Mouse (Mus musculus) embryonic facial prominence, embryonic 12.5 days (tissue): ENCODE data around the gene Sec63. TPM values are rescaled to one million over a fixed set of nuclear protein-coding genes. Genes with fewer than 3 reads are reported as not detected.

Experiments
- ATAC-seq: fragments of 200-750 bp; cut with Nextera tagmentation; 2 replicates; pipeline ENCODE4 v1.8.0; 2017; ENCODE audit not compliant: insufficient number of reproducible peaks, insufficient read depth, low FRiP score, low TSS enrichment
- H3K27ac ChIP-seq: fragments of 300-500 bp; sonication (generic); 2 replicates; pipeline ENCODE4 v1.5.1; 2016; ENCODE audit warnings: mild to moderate bottlenecking
- H3K27me3 ChIP-seq: fragments of 300-500 bp; sonication (generic); 2 replicates; pipeline ENCODE4 v1.6.1; 2016; ENCODE audit warnings: mild to moderate bottlenecking, moderate library complexity
- H3K36me3 ChIP-seq: fragments of 300-500 bp; sonication (generic); 2 replicates; pipeline ENCODE4 v1.6.1; 2016; ENCODE audit warnings: mild to moderate bottlenecking
- H3K4me1 ChIP-seq: fragments of 300-500 bp; sonication (generic); 2 replicates; pipeline ENCODE4 v1.6.1; 2016
- H3K4me2 ChIP-seq: fragments of 300-500 bp; sonication (generic); replicated peaks from 2 replicates; pipeline ENCODE4 v1.6.1; 2016; ENCODE audit warnings: mild to moderate bottlenecking, moderate library complexity
- H3K4me3 ChIP-seq: fragments of 300-500 bp; sonication (generic); 2 replicates; pipeline ENCODE4 v1.5.1; 2016; ENCODE audit warnings: mild to moderate bottlenecking
- H3K9ac ChIP-seq: fragments of 300-500 bp; sonication (generic); 2 replicates; pipeline ENCODE4 v1.6.1; 2016; ENCODE audit warnings: mild to moderate bottlenecking, moderate library complexity
- H3K9me3 ChIP-seq: fragments of 300-500 bp; sonication (generic); 2 replicates; pipeline ENCODE4 v1.6.1; 2016; ENCODE audit warnings: mild to moderate bottlenecking, moderate library complexity
- WGBS: fragments of 180-500 bp; shearing (Covaris S2); methylation state at CpG from one replicate; pipeline ENCODE4 v1.1.7; 2016; 5-methylcytosine and 5-hydroxymethylcytosine counted together
- polyA plus RNA-seq: library from polyadenylated mRNA; unstranded; fragments of >200 nt; fragmentation: Nextera tagmentation; extraction: Ambion mirVana; gene quantifications from 2 replicates; pipeline ENCODE4 v1.2.1, GENCODE M21; 2016

The Sec63 gene
- polyA plus RNA-seq, 1 experiment from 2014 or later = 30.8 TPM

DNA sequence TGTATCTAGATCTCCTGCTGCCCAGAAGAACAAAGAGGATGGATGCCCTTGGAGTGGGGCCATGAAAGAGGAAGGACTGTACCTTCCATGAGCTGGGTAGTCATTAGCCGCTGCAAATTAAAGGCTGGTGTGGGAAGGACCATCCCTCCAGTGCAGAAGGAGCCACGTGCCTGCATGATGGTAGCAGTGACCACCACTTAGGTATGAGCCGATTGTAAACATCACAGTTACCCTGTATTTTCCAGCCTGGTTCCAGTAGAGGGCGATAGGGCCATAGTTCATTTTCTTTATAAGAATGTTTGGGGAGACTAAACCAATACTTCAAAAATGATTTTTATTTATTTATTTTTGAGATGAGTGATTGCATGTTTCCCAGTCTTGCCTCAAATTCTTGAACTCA lies 71.4 kb downstream of the Sec63 start:
- Histone ChIP-seq H3K4me3 (no peak overlapping the region), H3K4me2 (no peak overlapping the region), H3K36me3 (peaks cover 53% of the 10 kb centered on the region), H3K27ac (no peak overlapping the region), H3K9ac (no peak overlapping the region), H3K9me3 (no peaks in the 10 kb centered on the region), H3K27me3 (no peaks in the 10 kb centered on the region), H3K4me1 (no peaks in the 10 kb centered on the region)
- 56% methylated on average over 4 of the region's 4 CpGs for WGBS
- no peak for ATAC-seq

DNA sequence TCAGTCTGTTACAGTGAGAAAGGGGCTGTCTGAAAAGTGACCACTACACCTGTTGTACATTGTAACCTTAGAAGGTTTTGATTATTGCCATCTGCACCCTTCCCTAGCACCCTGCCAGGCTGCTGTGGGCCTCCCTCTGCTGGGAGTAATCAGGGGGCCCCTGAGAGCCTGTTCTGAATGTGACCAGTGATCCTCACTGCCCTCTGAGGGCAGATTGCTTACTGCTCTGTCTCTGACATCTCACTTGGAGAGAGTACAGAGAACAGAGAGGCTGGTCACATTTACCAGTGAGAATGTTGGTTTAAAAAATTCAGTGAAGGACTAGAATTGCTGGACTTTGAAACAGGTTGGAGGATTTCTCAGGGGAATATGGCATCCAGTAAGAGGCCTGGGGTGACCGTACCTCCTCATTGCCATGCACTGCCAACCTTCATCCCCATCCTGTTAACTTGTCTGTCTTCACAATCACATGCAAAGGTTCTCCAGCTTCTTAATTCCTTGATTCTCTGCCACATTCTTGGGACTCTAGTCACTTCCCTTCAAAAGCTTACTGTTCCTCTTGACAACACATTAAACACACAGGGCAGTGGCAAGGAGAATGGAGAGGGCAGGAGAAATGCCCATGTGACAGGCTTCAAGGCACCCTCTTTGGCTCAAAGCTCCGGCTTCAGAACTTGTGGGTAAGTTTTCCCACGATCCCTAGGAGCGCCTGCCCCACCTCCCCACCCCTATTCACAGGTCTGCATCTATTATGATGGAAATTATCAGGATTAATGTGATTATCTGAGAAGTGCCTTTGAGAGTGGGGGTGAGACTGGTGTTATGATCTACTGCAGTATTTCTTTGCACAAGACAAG lies 72.8 kb downstream of the Sec63 start:
- Histone ChIP-seq H3K36me3 (peaks cover 46% of the 10 kb centered on the region), H3K27ac (peak overlapping the region; percentile 1; the same call in 1 of the 2 replicates), H3K9ac (no peak overlapping the region), H3K4me2 (no peak overlapping the region), H3K4me1 (no peaks in the 10 kb centered on the region), H3K9me3 (no peaks in the 10 kb centered on the region), H3K4me3 (no peak overlapping the region), H3K27me3 (no peaks in the 10 kb centered on the region)
- WGBS = 78% methylated on average over 4 of the region's 4 CpGs
- no peak for ATAC-seq

DNA sequence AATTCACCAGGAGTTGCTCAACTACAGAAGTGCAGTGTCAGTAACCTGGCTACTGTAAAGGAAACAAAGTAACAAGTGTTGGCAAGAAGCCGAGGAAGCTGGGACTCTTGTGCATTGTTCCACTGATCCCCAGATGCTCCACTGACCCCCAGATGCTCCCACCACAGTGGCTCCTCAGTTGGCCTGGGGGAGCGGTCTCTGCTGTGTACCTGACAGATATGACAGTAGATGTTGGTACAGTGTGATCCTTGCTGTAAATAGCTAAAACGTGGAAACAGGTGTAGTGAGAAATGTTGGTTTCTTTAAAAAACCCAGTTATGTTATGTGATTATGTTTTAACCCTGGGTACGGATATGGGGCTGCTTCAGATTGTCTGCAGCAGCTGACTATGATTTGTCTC lies 76.8 kb downstream of the Sec63 start:
- WGBS = 82% methylated on average over 4 of the region's 4 CpGs
- H3K9me3 ChIP-seq = no peaks in the 10 kb centered on the region
- H3K9ac ChIP-seq = no peak overlapping the region
- no peak overlapping the region for H3K27ac ChIP-seq
- H3K4me1 ChIP-seq = no peaks in the 10 kb centered on the region
- H3K27me3 ChIP-seq = no peaks in the 10 kb centered on the region
- no peak for ATAC-seq
- no peak overlapping the region for H3K4me3 ChIP-seq
- H3K4me2 ChIP-seq = no peak overlapping the region
- H3K36me3 ChIP-seq = peaks cover 25% of the 10 kb centered on the region

DNA sequence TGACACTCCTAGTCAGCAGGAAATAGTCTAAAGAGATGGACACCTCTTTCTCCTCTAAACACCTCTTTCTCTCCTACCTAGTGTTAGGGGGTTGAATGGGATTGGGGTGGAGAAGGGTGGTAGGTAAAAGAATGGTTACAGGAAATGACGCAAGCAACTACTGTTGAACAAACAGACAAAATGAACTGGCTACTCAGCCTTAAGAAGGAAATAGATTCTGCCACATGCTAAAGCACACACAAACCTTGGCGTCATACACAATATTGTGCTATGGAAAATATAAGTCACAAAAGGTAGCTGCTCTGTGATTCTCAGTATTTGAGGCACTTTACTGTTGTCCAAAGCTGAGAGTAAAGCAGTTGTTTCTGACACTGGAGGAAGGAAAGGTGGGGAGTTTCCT lies 77.4 kb downstream of the Sec63 start:
- 95% methylated on average over 2 of the region's 2 CpGs for WGBS
- H3K27me3 ChIP-seq = no peaks in the 10 kb centered on the region
- H3K9me3 ChIP-seq = no peaks in the 10 kb centered on the region
- no peak for ATAC-seq
- no peaks in the 10 kb centered on the region for H3K4me1 ChIP-seq
- peaks cover 20% of the 10 kb centered on the region for H3K36me3 ChIP-seq
- no peak overlapping the region for H3K27ac ChIP-seq
- H3K9ac ChIP-seq = no peak overlapping the region
- no peak overlapping the region for H3K4me3 ChIP-seq
- H3K4me2 ChIP-seq = no peak overlapping the region

DNA sequence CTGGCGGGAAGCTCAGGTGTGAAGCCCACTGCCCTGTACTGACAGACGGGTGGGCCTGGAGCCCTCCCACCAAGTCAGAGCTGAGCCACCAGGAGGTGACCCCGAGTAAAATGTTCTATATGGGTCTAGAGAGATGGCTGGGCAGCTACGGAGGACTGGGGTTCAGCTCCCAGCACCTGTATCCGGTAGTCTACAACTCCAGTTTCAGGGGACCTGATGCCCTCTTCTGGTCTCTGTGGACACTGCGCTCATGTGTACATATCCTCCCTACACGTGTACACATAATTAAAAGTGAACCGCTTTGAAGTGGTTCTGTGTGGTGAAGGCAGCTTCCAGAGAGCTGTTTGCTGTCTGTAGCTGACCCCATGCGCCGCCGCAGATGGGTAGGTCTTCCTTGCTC lies 78.7 kb downstream of the Sec63 start:
- peaks cover 10% of the 10 kb centered on the region; the same call in 1 of the 2 replicates for H3K36me3 ChIP-seq
- 96% methylated on average over 11 of the region's 11 CpGs for whole genome bisulfite sequencing
- H3K4me3 ChIP-seq = no peak overlapping the region
- H3K4me1 ChIP-seq = no peaks in the 10 kb centered on the region
- no peak for ATAC-seq
- H3K9me3 ChIP-seq = no peaks in the 10 kb centered on the region
- no peak overlapping the region for H3K9ac ChIP-seq
- no peak overlapping the region for H3K27ac ChIP-seq
- no peaks in the 10 kb centered on the region for H3K27me3 ChIP-seq
- no peak overlapping the region for H3K4me2 ChIP-seq

DNA sequence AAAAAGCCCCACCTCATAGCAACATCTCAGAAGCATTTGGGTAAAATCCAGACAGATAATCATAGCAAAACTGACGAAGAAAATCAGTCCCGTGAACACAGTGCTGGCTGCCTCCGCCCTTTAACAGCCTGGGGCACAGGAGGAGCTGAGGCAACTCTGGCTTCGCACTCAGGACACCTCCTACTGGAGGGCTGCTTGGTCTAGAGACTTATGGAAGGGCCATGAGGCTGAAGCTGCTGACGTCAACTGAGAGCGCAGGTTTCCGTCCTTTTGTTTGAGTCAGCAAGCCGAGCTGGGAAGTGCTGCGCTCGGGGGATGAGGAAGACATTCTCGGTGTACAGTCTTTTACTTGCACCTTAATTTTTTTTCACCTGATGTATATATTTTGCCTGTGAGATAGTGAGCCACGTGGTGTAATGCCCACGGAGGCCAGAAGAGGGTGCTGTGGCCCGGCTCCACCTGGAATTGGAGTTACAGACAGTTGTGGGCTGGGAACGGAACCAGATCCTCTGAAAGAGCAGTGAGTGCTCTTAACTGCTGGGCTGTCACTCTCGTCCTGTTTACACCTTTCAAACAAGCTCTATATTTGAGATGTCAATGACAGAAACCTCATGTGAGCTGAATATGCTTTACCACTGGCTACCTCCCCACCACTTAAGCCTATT lies 80.4 kb downstream of the Sec63 start:
- Histone ChIP-seq H3K4me2 (no peak overlapping the region), H3K27ac (no peak overlapping the region), H3K36me3 (peaks cover 10% of the 10 kb centered on the region; the same call in 1 of the 2 replicates), H3K9ac (no peak overlapping the region), H3K27me3 (no peaks in the 10 kb centered on the region), H3K9me3 (no peaks in the 10 kb centered on the region), H3K4me1 (no peaks in the 10 kb centered on the region), H3K4me3 (no peak overlapping the region)
- 58% methylated on average over 16 of the region's 16 CpGs for WGBS
- ATAC-seq = no peak

DNA sequence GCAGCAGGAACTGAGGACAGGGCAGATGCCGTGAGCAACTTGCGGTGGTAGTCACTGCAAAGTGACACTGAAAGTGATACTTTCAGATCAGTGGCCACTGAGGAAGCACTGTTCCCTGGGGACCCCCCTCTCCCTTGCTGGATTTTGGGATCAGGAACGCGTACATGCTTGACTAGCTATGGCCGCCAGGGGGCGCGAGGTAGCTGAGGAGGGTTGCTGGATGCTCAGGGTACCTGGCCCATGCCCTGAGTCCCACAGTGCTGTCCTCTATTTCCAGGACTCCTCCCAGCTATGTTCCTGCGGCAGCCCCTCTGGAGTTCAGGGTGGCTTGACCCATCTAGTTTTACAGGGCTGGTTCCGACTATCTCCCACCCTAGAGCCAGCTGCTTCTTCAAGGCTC lies 81.1 kb downstream of the Sec63 start:
- no peaks in the 10 kb centered on the region for H3K4me1 ChIP-seq
- H3K27ac ChIP-seq = no peak overlapping the region
- WGBS = 12% methylated on average over 9 of the region's 9 CpGs
- H3K4me2 ChIP-seq = no peak overlapping the region
- no peak for ATAC-seq
- H3K4me3 ChIP-seq = no peak overlapping the region
- no peak overlapping the region for H3K9ac ChIP-seq
- no peaks in the 10 kb centered on the region for H3K9me3 ChIP-seq
- no peaks in the 10 kb centered on the region for H3K27me3 ChIP-seq
- peaks cover 4% of the 10 kb centered on the region; the same call in 1 of the 2 replicates for H3K36me3 ChIP-seq

DNA sequence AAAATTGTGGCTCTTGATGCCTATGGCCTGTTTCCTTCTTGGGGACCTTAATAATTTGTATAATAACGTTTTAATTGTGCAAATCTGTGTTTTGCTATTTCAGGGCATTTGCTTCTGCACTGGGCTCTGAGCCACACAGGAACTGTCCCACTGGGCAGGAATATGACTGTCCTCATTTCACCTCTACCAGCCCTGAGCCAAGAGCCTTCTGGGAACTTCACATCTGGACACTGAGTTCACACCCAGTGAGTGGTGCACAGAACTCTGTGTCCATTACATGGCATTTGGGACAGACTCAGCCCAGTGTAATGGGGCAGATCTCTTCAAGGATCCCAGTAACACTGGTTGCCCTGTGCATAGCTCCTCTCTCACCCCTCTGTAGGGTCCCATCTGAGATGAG lies 82.1 kb downstream of the Sec63 start:
- no peak overlapping the region for H3K9ac ChIP-seq
- no peaks in the 10 kb centered on the region for H3K27me3 ChIP-seq
- 83% methylated on average over 1 of the region's 1 CpGs for WGBS
- no peak overlapping the region for H3K4me2 ChIP-seq
- H3K27ac ChIP-seq = no peak overlapping the region
- no peaks in the 10 kb centered on the region for H3K36me3 ChIP-seq
- no peaks in the 10 kb centered on the region for H3K9me3 ChIP-seq
- ATAC-seq = no peak
- no peaks in the 10 kb centered on the region for H3K4me1 ChIP-seq
- H3K4me3 ChIP-seq = no peak overlapping the region

DNA sequence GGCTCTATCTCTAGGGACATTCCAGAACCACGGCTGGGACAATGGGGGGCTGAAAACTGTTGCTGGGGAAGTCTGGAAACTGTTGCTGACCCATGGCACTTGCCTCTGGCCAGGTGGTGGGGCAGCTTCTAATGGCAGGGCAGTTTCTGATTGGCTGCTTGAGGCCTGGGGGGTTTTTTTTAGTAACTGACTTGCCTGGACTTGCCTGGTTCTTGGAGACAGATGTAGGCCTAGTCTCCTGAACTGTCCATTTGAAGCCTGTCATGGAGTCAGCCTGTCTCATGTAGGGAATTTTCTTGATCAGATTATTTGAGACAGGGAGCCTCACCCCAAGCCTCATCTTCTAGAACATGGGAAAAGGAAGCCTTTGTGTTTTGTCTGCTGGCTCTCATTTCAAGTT lies 84.2 kb downstream of the Sec63 start:
- no peaks in the 10 kb centered on the region for H3K9me3 ChIP-seq
- whole genome bisulfite sequencing = 25% methylated on average over 1 of the region's 1 CpGs
- no peak overlapping the region for H3K27ac ChIP-seq
- no peak overlapping the region for H3K4me2 ChIP-seq
- no peaks in the 10 kb centered on the region for H3K4me1 ChIP-seq
- H3K4me3 ChIP-seq = no peak overlapping the region
- no peaks in the 10 kb centered on the region for H3K27me3 ChIP-seq
- H3K36me3 ChIP-seq = no peaks in the 10 kb centered on the region
- ATAC-seq = no peak
- H3K9ac ChIP-seq = no peak overlapping the region

DNA sequence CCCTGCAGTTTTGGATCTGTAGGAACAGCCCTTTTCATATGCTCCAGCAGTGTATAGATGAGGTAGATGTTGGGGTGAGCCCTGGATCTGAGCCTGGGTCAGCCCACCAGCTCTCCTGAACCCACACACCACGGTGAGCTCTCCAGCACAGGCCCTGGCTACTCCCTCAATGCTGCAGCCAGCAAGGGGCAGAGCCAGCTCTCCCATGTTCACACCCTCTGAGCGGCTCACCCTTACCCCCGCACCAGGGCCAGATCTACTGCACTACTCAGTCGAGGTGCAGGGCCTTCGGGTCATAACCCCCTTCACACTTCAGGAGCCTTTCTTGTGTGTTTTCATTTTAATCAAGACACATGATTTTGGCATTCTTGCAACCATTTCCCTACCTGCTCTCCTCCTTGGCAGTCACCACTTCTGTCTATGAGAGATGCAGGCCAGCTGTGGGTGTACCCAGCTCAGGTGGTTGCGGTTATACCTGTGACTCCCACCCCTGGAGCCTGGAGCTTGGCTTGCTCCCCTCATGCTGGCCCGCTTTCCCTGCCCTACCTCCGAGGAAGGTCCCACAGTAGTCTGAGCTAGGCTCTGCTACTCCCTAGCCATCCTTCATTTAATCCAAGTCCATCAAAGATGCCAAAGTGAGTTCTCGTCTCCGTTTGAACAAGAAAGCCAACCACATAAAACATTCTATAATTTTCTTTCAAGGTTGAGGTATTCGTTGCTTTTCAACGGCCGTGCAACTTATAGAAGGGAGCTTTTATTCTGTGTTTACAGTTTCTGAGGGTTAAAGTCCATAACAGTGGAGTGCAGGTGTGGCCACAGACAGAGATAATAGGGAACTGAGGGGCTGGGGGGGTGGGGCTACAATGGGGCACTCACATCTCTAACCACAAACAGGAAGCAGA lies 87.1 kb downstream of the Sec63 start:
- Histone ChIP-seq H3K4me3 (no peak overlapping the region), H3K27me3 (no peaks in the 10 kb centered on the region), H3K27ac (no peak overlapping the region), H3K4me2 (no peak overlapping the region), H3K9me3 (no peaks in the 10 kb centered on the region), H3K9ac (no peak overlapping the region), H3K4me1 (no peaks in the 10 kb centered on the region), H3K36me3 (no peaks in the 10 kb centered on the region)
- no peak for ATAC-seq
- WGBS = 89% methylated on average over 13 of the region's 13 CpGs

DNA sequence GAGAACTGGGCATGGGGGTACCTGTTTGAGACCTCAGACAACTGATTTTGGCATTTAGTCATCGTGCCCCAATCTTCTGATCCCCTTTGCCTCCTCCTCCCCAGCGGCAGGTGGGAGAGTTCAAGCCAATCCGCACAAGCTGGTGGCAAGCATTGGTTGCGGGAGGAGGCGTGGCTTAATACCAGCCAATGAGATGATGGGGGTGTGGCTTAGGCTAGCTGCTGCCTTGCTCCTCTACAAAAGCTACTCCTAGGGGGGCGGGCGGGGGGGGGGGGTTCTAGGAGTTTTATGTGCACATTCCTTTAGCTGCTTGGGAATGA lies 87.7 kb downstream of the Sec63 start:
- Histone ChIP-seq H3K36me3 (no peaks in the 10 kb centered on the region), H3K4me3 (no peak overlapping the region), H3K9ac (no peak overlapping the region), H3K27ac (no peak overlapping the region), H3K27me3 (no peaks in the 10 kb centered on the region), H3K4me2 (no peak overlapping the region), H3K4me1 (no peaks in the 10 kb centered on the region), H3K9me3 (no peaks in the 10 kb centered on the region)
- no peak for ATAC-seq
- WGBS = 85% methylated on average over 7 of the region's 7 CpGs
